In genomic region chr7:35996609-35997008, GRCm38 (mm10) we compare ENCODE assay signal across 24 mouse cellular contexts.
DNase-seq lines count a peak whose midpoint lies in the region; ATAC-seq and TF ChIP-seq lines count a peak whose summit lies in the region.
"Had no signal": no experiment of that assay in that cellular context is flagged by ENCODE, and none has a peak within 500 bp of the region (broad histone marks: within the 10 kb centered on the region; RNA-seq: fewer than 3 reads in every experiment).

No protein-coding gene starts in this region.

- peak; percentile 29; the same call in 1 of the 2 replicates for ATAC-seq in lung, embryonic 15.5 days (ENCODE audit: borderline replicate concordance, extremely low read depth, low FRiP score, low TSS enrichment)
- peak; percentile 63; the same call in 1 of the 2 replicates for ATAC-seq in lung, postnatal 0 days
- ATAC-seq: activated CD4-positive, CD25-positive, alpha-beta regulatory T cell, adult 4 months; CD4-positive, CD25-positive, alpha-beta regulatory T cell, adult 4 months; forebrain, embryonic 13.5 days; forebrain, embryonic 16.5 days; hindbrain, embryonic 16.5 days had no signal

- TF ChIP-seq CTCF in lung, adult 2 months (IDR thresholded peaks at IDR 0.05; ENCODE audit: insufficient read depth, low read length), result no peak
- TF ChIP-seq CTCF in lung, postnatal 0 days (IDR thresholded peaks at IDR 0.05), result no peak

- H3K36me3 ChIP-seq in lung, embryonic 15.5 days, result no peaks in the 10 kb centered on the region
- no peaks in the 10 kb centered on the region for H3K36me3 ChIP-seq in limb, embryonic 10.5 days
- no peaks in the 10 kb centered on the region for H3K36me3 ChIP-seq in lung, postnatal 0 days (ENCODE audit: insufficient read depth, low read length)
- H3K36me3 ChIP-seq: forebrain, embryonic 10.5 days; heart, embryonic 12.5 days; heart, embryonic 15.5 days; hindbrain, embryonic 10.5 days; hindbrain, embryonic 13.5 days had no signal

- 40% methylated on average over 5 of the region's 5 CpGs for WGBS in lung, embryonic 15.5 days
- 62% methylated on average over 5 of the region's 5 CpGs for WGBS in lung, adult 2 months
- WGBS in limb, embryonic 10.5 days, result 90% methylated on average over 5 of the region's 5 CpGs
- WGBS in lung, postnatal 0 days, result 37% methylated on average over 5 of the region's 5 CpGs

- no peak for TF ChIP-seq POLR2A in lung, adult 2 months (IDR thresholded peaks at IDR 0.05; ENCODE audit: borderline replicate concordance, extremely low read depth, low read depth, low read length)

- no peak overlapping the region for H3K4me3 ChIP-seq in lung, embryonic 15.5 days
- H3K4me3 ChIP-seq in lung, adult 2 months (replicated peaks; ENCODE audit: extremely low read depth, low read depth, low read length), result no peak overlapping the region
- H3K4me3 ChIP-seq in limb, embryonic 10.5 days, result no peak overlapping the region
- H3K4me3 ChIP-seq in lung, postnatal 0 days (ENCODE audit: low read depth, low read length), result no peak overlapping the region
- H3K4me3 ChIP-seq: forebrain, embryonic 10.5 days; forebrain, embryonic 13.5 days; heart, embryonic 12.5 days; heart, embryonic 15.5 days; hindbrain, embryonic 10.5 days; hindbrain, embryonic 13.5 days had no signal

- H3K27ac ChIP-seq in lung, embryonic 15.5 days, result peak overlapping the region; percentile 63
- no peak overlapping the region for H3K27ac ChIP-seq in limb, embryonic 10.5 days
- no peak overlapping the region for H3K27ac ChIP-seq in lung, postnatal 0 days (ENCODE audit: low read length)
- H3K27ac ChIP-seq: forebrain, embryonic 10.5 days; forebrain, embryonic 13.5 days; heart, embryonic 15.5 days; hindbrain, embryonic 10.5 days; hindbrain, embryonic 13.5 days had no signal

- H3K4me2 ChIP-seq in lung, embryonic 15.5 days, result no peak overlapping the region
- no peak overlapping the region for H3K4me2 ChIP-seq in lung, postnatal 0 days (replicated peaks; ENCODE audit: low read depth, low read length)
- H3K4me2 ChIP-seq: forebrain, embryonic 13.5 days; heart, embryonic 12.5 days; heart, embryonic 15.5 days; hindbrain, embryonic 13.5 days had no signal

- no peak for DNase-seq in lung, adult 2 months
- DNase-seq in limb, embryonic 10.5 days (ENCODE audit: low spot score), result peak; percentile 15
- peak; percentile 45 for DNase-seq in lung, postnatal 0 days (ENCODE audit: low spot score)
- DNase-seq in lung, postnatal 36 days, result peak; percentile 51
- DNase-seq in Muller cell, postnatal 12 days (ENCODE audit: inconsistent ontology term), result no peak
- DNase-seq: adrenal gland, postnatal 10 days; adrenal gland, postnatal 36 days; cerebellum, adult 8-10 months; cerebellum, postnatal 10 days; gastrocnemius, postnatal 10 days; gastrocnemius, postnatal 36 days; heart, postnatal 10 days; heart, postnatal 36 days had no signal

- no peaks in the 10 kb centered on the region for H3K27me3 ChIP-seq in lung, embryonic 15.5 days
- H3K27me3 ChIP-seq in limb, embryonic 10.5 days (ENCODE audit: low read depth, poor library complexity, severe bottlenecking), result no peaks in the 10 kb centered on the region
- H3K27me3 ChIP-seq in lung, postnatal 0 days (replicated peaks; ENCODE audit: insufficient read depth, low read length), result no peaks in the 10 kb centered on the region
- H3K27me3 ChIP-seq: forebrain, embryonic 13.5 days; heart, embryonic 12.5 days; heart, embryonic 15.5 days; hindbrain, embryonic 13.5 days had no signal

- no peak for TF ChIP-seq EP300 in lung, postnatal 0 days (IDR thresholded peaks at IDR 0.05)

- no peaks in the 10 kb centered on the region for H3K9me3 ChIP-seq in lung, embryonic 15.5 days
- H3K9me3 ChIP-seq in limb, embryonic 10.5 days (replicated peaks), result no peaks in the 10 kb centered on the region
- no peaks in the 10 kb centered on the region for H3K9me3 ChIP-seq in lung, postnatal 0 days (ENCODE audit: low read length)
- H3K9me3 ChIP-seq: forebrain, embryonic 10.5 days; forebrain, embryonic 13.5 days; heart, embryonic 12.5 days; heart, embryonic 15.5 days; hindbrain, embryonic 10.5 days; hindbrain, embryonic 13.5 days had no signal

- no peak overlapping the region for H3K9ac ChIP-seq in lung, embryonic 15.5 days
- no peak overlapping the region for H3K9ac ChIP-seq in lung, postnatal 0 days (replicated peaks; ENCODE audit: low read depth)
- H3K9ac ChIP-seq: forebrain, embryonic 13.5 days; heart, embryonic 12.5 days; heart, embryonic 15.5 days; hindbrain, embryonic 13.5 days had no signal

- H3K4me1 ChIP-seq in lung, embryonic 15.5 days, result peaks cover 8% of the 10 kb centered on the region
- H3K4me1 ChIP-seq in lung, adult 2 months (ENCODE audit: control insufficient read depth, insufficient read depth, low read length), result peaks cover 2% of the 10 kb centered on the region; the same call in 1 of the 2 replicates
- peaks cover 24% of the 10 kb centered on the region for H3K4me1 ChIP-seq in limb, embryonic 10.5 days
- H3K4me1 ChIP-seq in lung, postnatal 0 days (ENCODE audit: insufficient read depth, low read depth, low read length), result no peaks in the 10 kb centered on the region
- H3K4me1 ChIP-seq: forebrain, embryonic 13.5 days; heart, embryonic 12.5 days; heart, embryonic 15.5 days; hindbrain, embryonic 13.5 days had no signal

Comparison
In these comparisons a context has a peak if more than half of its experiments do, and no peak if none do; other contexts are left out.
1. DNase-seq: peak in limb, embryonic 10.5 days (single experiment), lung, postnatal 0 days (single experiment) and lung, postnatal 36 days (single experiment); none in lung, adult 2 months (single experiment) and Muller cell, postnatal 12 days (single experiment).